Mouse (Mus musculus) midbrain, postnatal 0 days (tissue): ENCODE measurements at regions not wholly inside any gene's neighbourhood (a gene's known extent, or its start where the extent isn't known, plus 50 kb on each side); places are given as distances from the start of the nearest gene placed in this dataset.
A peak's percentile ranks its signal among the peaks of the same experiment; 100 is the strongest.

Experiments used
- ATAC-seq: fragments of 200-750 bp; cut with Nextera tagmentation; 2 replicates; pipeline ENCODE4 v1.8.0; 2017; ENCODE audit warnings: moderate number of reproducible peaks, mild to moderate bottlenecking, moderate TSS enrichment, moderate library complexity; ENCODE audit not compliant: low FRiP score
- DNase-seq: peaks from one replicate; pipeline ENCODE4 v3.0.0-alpha.2; 2015; ENCODE audit warnings: low spot score
- H3K27ac ChIP-seq: fragments of 300-500 bp; sonication (generic); 2 replicates; pipeline ENCODE4 v1.5.1; 2014; ENCODE audit warnings: low read depth, mild to moderate bottlenecking, low read length, mixed read lengths
- H3K27me3 ChIP-seq: fragments of 300-500 bp; sonication (generic); 2 replicates; pipeline ENCODE4 v1.6.1; 2014; ENCODE audit warnings: low read length, control low read depth, mixed read lengths; ENCODE audit not compliant: insufficient read depth
- H3K36me3 ChIP-seq: fragments of 300-500 bp; sonication (generic); 2 replicates; pipeline ENCODE4 v1.6.1; 2014; ENCODE audit warnings: low read length, control low read depth, mixed read lengths; ENCODE audit not compliant: insufficient read depth
- H3K4me1 ChIP-seq: fragments of 300-500 bp; sonication (generic); 2 replicates; pipeline ENCODE4 v1.6.1; 2014; ENCODE audit warnings: mild to moderate bottlenecking, control low read depth, antibody characterized with exemption, low read length, mixed read lengths; ENCODE audit not compliant: insufficient read depth
- H3K4me2 ChIP-seq: fragments of 300-500 bp; sonication (generic); 2 replicates; pipeline ENCODE4 v1.6.1; 2014; ENCODE audit warnings: low read depth, mild to moderate bottlenecking, low read length, mixed read lengths; ENCODE audit not compliant: poor library complexity, severe bottlenecking
- H3K4me3 ChIP-seq: fragments of 300-500 bp; sonication (generic); 2 replicates; pipeline ENCODE4 v1.5.1; 2014; ENCODE audit warnings: low read depth, mild to moderate bottlenecking, low read length, moderate library complexity
- H3K9ac ChIP-seq: fragments of 300-500 bp; sonication (generic); replicated peaks from 2 replicates; pipeline ENCODE4 v1.6.1; 2014; ENCODE audit warnings: mild to moderate bottlenecking, low read length, moderate library complexity, mixed read lengths; ENCODE audit not compliant: poor library complexity, severe bottlenecking
- H3K9me3 ChIP-seq: fragments of 300-500 bp; sonication (generic); 2 replicates; pipeline ENCODE4 v1.6.1; 2016; ENCODE audit warnings: low read length, control low read depth
- CTCF ChIP-seq: IDR thresholded peaks from 2 replicates; pipeline ENCODE4 v1.5.1; 2016; ENCODE audit warnings: antibody characterized with exemption, mild to moderate bottlenecking
- WGBS: fragments of 180-500 bp; shearing (Covaris S2); extraction: QIAGEN DNeasy Blood & Tissue Kit; methylation state at CpG from one replicate; pipeline ENCODE4 v1.1.7; 2014; 5-methylcytosine and 5-hydroxymethylcytosine counted together

GRCm38 (mm10) chr2:178838571-178838970 lies 408.2 kb downstream of the Cdh26 start:
- Histone ChIP-seq H3K4me1 (peaks cover 3% of the 10 kb centered on the region; the same call in 1 of the 2 replicates), H3K4me2 (no peak overlapping the region), H3K9me3 (no peaks in the 10 kb centered on the region), H3K36me3 (no peaks in the 10 kb centered on the region), H3K9ac (no peak overlapping the region), H3K27ac (no peak overlapping the region), H3K4me3 (no peak overlapping the region), H3K27me3 (no peaks in the 10 kb centered on the region)
- DNase-seq (no peak), ATAC-seq (no peak)
- 19% methylated on average over 6 of the region's 6 CpGs for WGBS
- no peak for TF ChIP-seq CTCF

GRCm38 (mm10) chr2:178840975-178841374 lies 410.6 kb downstream of the Cdh26 start:
- Histone ChIP-seq H3K9me3 (no peaks in the 10 kb centered on the region), H3K4me2 (no peak overlapping the region), H3K4me1 (peaks cover 3% of the 10 kb centered on the region; the same call in 1 of the 2 replicates), H3K9ac (no peak overlapping the region), H3K36me3 (no peaks in the 10 kb centered on the region), H3K4me3 (no peak overlapping the region), H3K27me3 (no peaks in the 10 kb centered on the region), H3K27ac (no peak overlapping the region)
- DNase-seq (peak; percentile 76), ATAC-seq (no peak)
- TF ChIP-seq CTCF: no peak
- WGBS: 68% methylated on average over 2 of the region's 2 CpGs

GRCm38 (mm10) chr2:178842595-178842994 lies 412.3 kb downstream of the Cdh26 start:
- Histone ChIP-seq H3K4me2 (no peak overlapping the region), H3K9me3 (no peaks in the 10 kb centered on the region), H3K4me3 (no peak overlapping the region), H3K4me1 (peaks cover 3% of the 10 kb centered on the region; the same call in 1 of the 2 replicates), H3K27me3 (no peaks in the 10 kb centered on the region), H3K36me3 (no peaks in the 10 kb centered on the region), H3K27ac (no peak overlapping the region), H3K9ac (no peak overlapping the region)
- no peak for ATAC-seq
- TF ChIP-seq CTCF: no peak
- no peak for DNase-seq
- 59% methylated on average over 12 of the region's 12 CpGs for WGBS

GRCm38 (mm10) chr2:178843458-178843857 lies 413.1 kb downstream of the Cdh26 start:
- no peak for TF ChIP-seq CTCF
- ATAC-seq (no peak), DNase-seq (no peak)
- peaks cover 3% of the 10 kb centered on the region; the same call in 1 of the 2 replicates for H3K4me1 ChIP-seq
- no peak overlapping the region for H3K9ac ChIP-seq
- H3K9me3 ChIP-seq: no peaks in the 10 kb centered on the region
- H3K27ac ChIP-seq: no peak overlapping the region
- H3K4me2 ChIP-seq: no peak overlapping the region
- no peaks in the 10 kb centered on the region for H3K27me3 ChIP-seq
- 95% methylated on average over 3 of the region's 3 CpGs for WGBS
- H3K36me3 ChIP-seq: no peaks in the 10 kb centered on the region
- no peak overlapping the region for H3K4me3 ChIP-seq

- Histone ChIP-seq H3K4me2 (no peak overlapping the region), H3K4me1 (peaks cover 3% of the 10 kb centered on the region; the same call in 1 of the 2 replicates), H3K9me3 (no peaks in the 10 kb centered on the region), H3K27me3 (no peaks in the 10 kb centered on the region), H3K4me3 (no peak overlapping the region), H3K27ac (no peak overlapping the region), H3K9ac (no peak overlapping the region), H3K36me3 (no peaks in the 10 kb centered on the region)
- DNase-seq (no peak), ATAC-seq (no peak)
- WGBS: 66% methylated on average over 4 of the region's 4 CpGs
- TF ChIP-seq CTCF: no peak
These were observed 414.2 kb downstream of the Cdh26 start for GRCm38 (mm10) chr2:178844561-178844960.

- peak; percentile 69 for ATAC-seq
- WGBS: 83% methylated on average over 10 of the region's 10 CpGs
- H3K36me3 ChIP-seq: no peaks in the 10 kb centered on the region
- no peak overlapping the region for H3K4me2 ChIP-seq
- no peaks in the 10 kb centered on the region for H3K9me3 ChIP-seq
- no peak overlapping the region for H3K4me3 ChIP-seq
- no peaks in the 10 kb centered on the region for H3K4me1 ChIP-seq
- no peak overlapping the region for H3K27ac ChIP-seq
- no peak for TF ChIP-seq CTCF
- 0 out of 2 replicates have a peak, but pooled peaks cover 3% of the 10 kb centered on the region for H3K27me3 ChIP-seq
- no peak overlapping the region for H3K9ac ChIP-seq
- no peak for DNase-seq
These were observed 420.0 kb downstream of the Cdh26 start for GRCm38 (mm10) chr2:178850320-178850719.
